Mouse (Mus musculus) ovary, adult 10 weeks (tissue): ENCODE measurements around the gene Rab38. TPM values are rescaled to one million over a fixed set of nuclear protein-coding genes. Genes with fewer than 3 reads are reported as not detected.

Experiments used
- polyA plus RNA-seq: library from polyadenylated mRNA; stranded (reverse); fragments of 350-450 nt; fragmentation: Illumina TruSeq; extraction: RNeasy Lipid Tissue Mini Kit (QIAGEN cat#74804); gene quantifications from one replicate; pipeline ENCODE4 v1.2.3, GENCODE M21; 2014

Rab38 gene
- 11.5 TPM for polyA plus RNA-seq

DNA sequence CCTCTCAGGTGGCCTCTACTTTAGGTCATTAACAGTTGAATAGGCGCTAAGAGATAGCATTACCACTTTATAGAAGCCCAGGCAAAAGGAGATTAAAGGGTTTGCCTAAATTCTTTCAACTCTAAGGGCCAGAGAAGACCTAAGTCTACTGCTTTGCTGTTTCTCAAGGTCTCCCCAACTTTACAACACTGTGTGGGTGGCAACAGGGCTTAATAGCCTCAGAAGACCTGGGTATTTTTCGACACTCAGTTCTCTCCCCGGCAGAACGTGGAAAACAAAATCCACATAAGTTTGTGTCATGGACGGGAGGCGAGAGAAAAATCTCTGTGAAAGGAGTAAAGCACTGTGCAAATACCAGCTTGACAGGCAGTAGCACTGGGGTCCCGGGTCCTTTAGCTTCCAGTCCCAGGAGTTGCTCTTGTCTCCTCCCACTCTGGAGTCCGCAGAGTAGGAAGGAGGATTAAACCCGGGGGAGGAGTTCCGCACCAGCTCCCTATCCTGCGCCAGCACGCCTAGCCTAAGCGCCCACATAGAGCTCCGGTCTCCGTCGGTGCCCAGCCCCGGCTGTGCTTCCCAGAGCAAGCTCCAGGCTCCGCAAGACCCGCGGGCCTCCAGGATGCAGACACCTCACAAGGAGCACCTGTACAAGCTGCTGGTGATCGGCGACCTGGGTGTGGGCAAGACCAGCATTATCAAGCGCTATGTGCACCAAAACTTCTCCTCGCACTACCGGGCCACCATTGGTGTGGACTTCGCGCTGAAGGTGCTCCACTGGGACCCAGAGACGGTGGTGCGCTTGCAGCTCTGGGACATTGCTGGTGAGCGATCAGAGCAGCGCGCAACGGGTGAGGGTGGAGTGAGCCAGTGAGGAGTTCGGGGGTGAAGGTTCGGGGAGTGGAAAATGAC lies at the start of gene Rab38:
Gene Rab38 (plus strand): TSS at position 488 of the 906 bp plus-strand sequence.

Other genes with a start within 250 kb of the Rab38 start
- gene Ctsc, start 152.2 kb upstream of the Rab38 start, polyA plus RNA-seq, result 198 TPM